Mouse (Mus musculus): ENCODE data around the gene Pakap.

DNA sequence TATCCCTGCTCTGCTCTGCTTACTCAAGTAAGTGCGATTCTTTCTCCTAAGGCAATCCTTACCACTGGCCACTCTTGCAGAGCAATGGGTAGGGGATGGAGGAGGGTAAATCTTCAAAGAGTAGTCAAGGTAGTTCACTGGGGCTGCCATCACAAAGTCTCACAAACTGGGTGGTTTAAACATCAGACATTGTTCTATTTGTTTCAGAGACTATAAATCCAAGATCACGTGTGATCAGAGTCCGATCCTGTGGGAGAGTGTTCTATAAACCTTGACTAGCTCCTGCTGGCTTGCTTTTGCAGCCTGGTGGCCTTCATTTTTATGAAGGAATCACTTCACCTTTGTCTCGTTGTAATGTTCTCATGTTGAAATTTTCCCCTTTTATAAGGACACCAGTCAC is 348.7 kb downstream of the Pakap start:
- TF ChIP-seq CTCF (IDR thresholded peaks at IDR 0.05; ENCODE audit: borderline replicate concordance, extremely low read depth, insufficient read depth, insufficient read length) (no peak), POLR2A (IDR thresholded peaks at IDR 0.05; ENCODE audit: borderline replicate concordance, extremely low read depth, insufficient read depth, insufficient read length, poor library complexity, severe bottlenecking) (no peak)
